Mouse (Mus musculus) lung, embryonic 15.5 days (tissue): ENCODE measurements around the gene Rrp9. TPM values are rescaled to one million over a fixed set of nuclear protein-coding genes. Genes with fewer than 3 reads are reported as not detected.
"Not testable (repeated sequence)": the region's sequence is repeated elsewhere in the genome, so short reads cannot be mapped to it uniquely, and the experiment has no call there.

ENCODE experiments used
- ATAC-seq: fragments of 200-750 bp; cut with Nextera tagmentation; 2 replicates; pipeline ENCODE4 v1.8.0; 2017; ENCODE audit warnings: moderate number of reproducible peaks, borderline replicate concordance; ENCODE audit not compliant: low FRiP score, low TSS enrichment; ENCODE audit errors: extremely low read depth
- H3K27ac ChIP-seq: fragments of 300-500 bp; sonication (generic); 2 replicates; pipeline ENCODE4 v1.5.1; 2015; ENCODE audit warnings: moderate library complexity, mild to moderate bottlenecking, inconsistent platforms
- H3K27me3 ChIP-seq: fragments of 300-500 bp; sonication (generic); 2 replicates; pipeline ENCODE4 v1.6.1; 2015; ENCODE audit warnings: inconsistent platforms
- H3K36me3 ChIP-seq: fragments of 300-500 bp; sonication (generic); 2 replicates; pipeline ENCODE4 v1.6.1; 2015; ENCODE audit warnings: inconsistent platforms
- H3K4me1 ChIP-seq: fragments of 300-500 bp; sonication (generic); 2 replicates; pipeline ENCODE4 v1.6.1; 2015; ENCODE audit warnings: inconsistent platforms
- H3K4me2 ChIP-seq: fragments of 300-500 bp; sonication (generic); 2 replicates; pipeline ENCODE4 v1.6.1; 2015; ENCODE audit warnings: inconsistent platforms, mild to moderate bottlenecking, moderate library complexity
- H3K4me3 ChIP-seq: fragments of 300-500 bp; sonication (generic); 2 replicates; pipeline ENCODE4 v1.5.1; 2015; ENCODE audit warnings: mild to moderate bottlenecking, inconsistent platforms
- H3K9ac ChIP-seq: fragments of 300-500 bp; sonication (generic); 2 replicates; pipeline ENCODE4 v1.6.1; 2015; ENCODE audit warnings: inconsistent platforms
- H3K9me3 ChIP-seq: fragments of 300-500 bp; sonication (generic); 2 replicates; pipeline ENCODE4 v1.6.1; 2016; ENCODE audit warnings: inconsistent platforms
- WGBS: fragments of 180-500 bp; shearing (Covaris S2); methylation state at CpG from one replicate; pipeline ENCODE4 v1.1.7; 2015; 5-methylcytosine and 5-hydroxymethylcytosine counted together
- polyA plus RNA-seq: library from polyadenylated mRNA; unstranded; fragments of >200 nt; fragmentation: Nextera tagmentation; extraction: Ambion mirVana; gene quantifications from 2 replicates; pipeline ENCODE4 v1.2.1, GENCODE M21; 2015

The Rrp9 gene
- polyA plus RNA-seq, 1 experiment from 2014 or later = 48.7 TPM

GRCm38 (mm10) chr9:106476924-106477484 lies 1.2 kb downstream of the Rrp9 start, which contains the start of gene Parp3:
TSS of gene Parp3 (minus strand) at chr9:106476949.
- under 1% methylated on average over 41 of the region's 41 CpGs for WGBS
- H3K27me3 ChIP-seq = no peaks in the 10 kb centered on the region
- H3K27ac ChIP-seq = peak within 1 kb of the TSS; percentile 76
- peaks cover 9% of the 10 kb centered on the region; the same call in 1 of the 2 replicates for H3K36me3 ChIP-seq
- H3K9ac ChIP-seq = peak within 1 kb of the TSS; percentile 57
- peaks cover 53% of the 10 kb centered on the region for H3K4me1 ChIP-seq
- no peaks in the 10 kb centered on the region for H3K9me3 ChIP-seq
- peak within 1 kb of the TSS; percentile 93 for H3K4me2 ChIP-seq
- peak; percentile 97 for ATAC-seq
- peak within 1 kb of the TSS; percentile 74 for H3K4me3 ChIP-seq

- Histone ChIP-seq H3K4me3 (peak overlapping the region; percentile 74), H3K27ac (no peak overlapping the region), H3K4me1 (peaks cover 47% of the 10 kb centered on the region), H3K27me3 (no peaks in the 10 kb centered on the region), H3K4me2 (peak overlapping the region; percentile 93), H3K36me3 (peaks cover 9% of the 10 kb centered on the region; the same call in 1 of the 2 replicates), H3K9ac (peak overlapping the region; percentile 57), H3K9me3 (no peaks in the 10 kb centered on the region)
- no peak for ATAC-seq
- under 1% methylated on average over 16 of the region's 16 CpGs for WGBS
Observed at GRCm38 (mm10) chr9:106477649-106478048, 1.9 kb downstream of the Rrp9 start.

- Histone ChIP-seq H3K9ac (peak overlapping the region; percentile 57), H3K36me3 (peaks cover 14% of the 10 kb centered on the region), H3K4me2 (peak overlapping the region; percentile 93), H3K27me3 (no peaks in the 10 kb centered on the region), H3K27ac (no peak overlapping the region), H3K4me3 (peak overlapping the region; percentile 74), H3K9me3 (no peaks in the 10 kb centered on the region), H3K4me1 (peaks cover 43% of the 10 kb centered on the region)
- ATAC-seq = no peak
- WGBS = 75% methylated on average over 9 of the region's 9 CpGs
Observed at GRCm38 (mm10) chr9:106478101-106478500, 2.3 kb downstream of the Rrp9 start.

GRCm38 (mm10) chr9:106480541-106480940 lies 4.8 kb downstream of the Rrp9 start:
- peaks cover 31% of the 10 kb centered on the region for H3K36me3 ChIP-seq
- no peak overlapping the region for H3K9ac ChIP-seq
- no peaks in the 10 kb centered on the region for H3K9me3 ChIP-seq
- H3K4me1 ChIP-seq = peaks cover 25% of the 10 kb centered on the region
- H3K27me3 ChIP-seq = no peaks in the 10 kb centered on the region
- WGBS = 92% methylated on average over 7 of the region's 7 CpGs
- H3K27ac ChIP-seq = no peak overlapping the region
- ATAC-seq = no peak
- H3K4me2 ChIP-seq = no peak overlapping the region
- no peak overlapping the region for H3K4me3 ChIP-seq

- Histone ChIP-seq H3K9ac (no peak overlapping the region), H3K4me3 (no peak overlapping the region), H3K4me1 (peaks cover 19% of the 10 kb centered on the region), H3K9me3 (no peaks in the 10 kb centered on the region), H3K27ac (no peak overlapping the region), H3K36me3 (peaks cover 31% of the 10 kb centered on the region), H3K27me3 (no peaks in the 10 kb centered on the region), H3K4me2 (no peak overlapping the region)
- 93% methylated on average over 14 of the region's 15 CpGs for WGBS
- no peak for ATAC-seq
Observed at GRCm38 (mm10) chr9:106481075-106481474, 5.3 kb downstream of the Rrp9 start.

- Histone ChIP-seq H3K4me2 (no peak overlapping the region), H3K9me3 (no peaks in the 10 kb centered on the region), H3K9ac (no peak overlapping the region), H3K4me3 (no peak overlapping the region), H3K36me3 (peaks cover 35% of the 10 kb centered on the region), H3K4me1 (peaks cover 13% of the 10 kb centered on the region), H3K27ac (no peak overlapping the region), H3K27me3 (no peaks in the 10 kb centered on the region)
- WGBS = 90% methylated on average over 13 of the region's 13 CpGs
- ATAC-seq = no peak
Observed at GRCm38 (mm10) chr9:106481676-106482075, 5.9 kb downstream of the Rrp9 start.

GRCm38 (mm10) chr9:106482578-106483115 lies 6.9 kb downstream of the Rrp9 start:
- H3K9ac ChIP-seq = no peak overlapping the region
- WGBS = 84% methylated on average over 17 of the region's 17 CpGs
- no peaks in the 10 kb centered on the region for H3K27me3 ChIP-seq
- H3K4me3 ChIP-seq = no peak overlapping the region
- no peaks in the 10 kb centered on the region for H3K9me3 ChIP-seq
- ATAC-seq = no peak
- no peak overlapping the region for H3K4me2 ChIP-seq
- H3K4me1 ChIP-seq = peaks cover 12% of the 10 kb centered on the region
- H3K27ac ChIP-seq = no peak overlapping the region
- H3K36me3 ChIP-seq = peaks cover 35% of the 10 kb centered on the region

- 92% methylated on average over 10 of the region's 10 CpGs for WGBS
- H3K4me1 ChIP-seq = peaks cover 7% of the 10 kb centered on the region
- H3K27ac ChIP-seq = no peak overlapping the region
- H3K27me3 ChIP-seq = no peaks in the 10 kb centered on the region
- no peak overlapping the region for H3K9ac ChIP-seq
- no peaks in the 10 kb centered on the region for H3K9me3 ChIP-seq
- no peak overlapping the region for H3K4me3 ChIP-seq
- H3K36me3 ChIP-seq = peaks cover 35% of the 10 kb centered on the region
- ATAC-seq = no peak
- H3K4me2 ChIP-seq = no peak overlapping the region
Observed at GRCm38 (mm10) chr9:106483136-106483535, 7.4 kb downstream of the Rrp9 start.

GRCm38 (mm10) chr9:106483606-106484005 lies 7.8 kb downstream of the Rrp9 start:
- peaks cover 2% of the 10 kb centered on the region for H3K4me1 ChIP-seq
- 84% methylated on average over 17 of the region's 17 CpGs for WGBS
- H3K4me2 ChIP-seq = no peak overlapping the region
- H3K9ac ChIP-seq = no peak overlapping the region
- H3K4me3 ChIP-seq = no peak overlapping the region
- peaks cover 35% of the 10 kb centered on the region for H3K36me3 ChIP-seq
- H3K27me3 ChIP-seq = no peaks in the 10 kb centered on the region
- no peaks in the 10 kb centered on the region for H3K9me3 ChIP-seq
- no peak for ATAC-seq
- no peak overlapping the region for H3K27ac ChIP-seq

DNA sequence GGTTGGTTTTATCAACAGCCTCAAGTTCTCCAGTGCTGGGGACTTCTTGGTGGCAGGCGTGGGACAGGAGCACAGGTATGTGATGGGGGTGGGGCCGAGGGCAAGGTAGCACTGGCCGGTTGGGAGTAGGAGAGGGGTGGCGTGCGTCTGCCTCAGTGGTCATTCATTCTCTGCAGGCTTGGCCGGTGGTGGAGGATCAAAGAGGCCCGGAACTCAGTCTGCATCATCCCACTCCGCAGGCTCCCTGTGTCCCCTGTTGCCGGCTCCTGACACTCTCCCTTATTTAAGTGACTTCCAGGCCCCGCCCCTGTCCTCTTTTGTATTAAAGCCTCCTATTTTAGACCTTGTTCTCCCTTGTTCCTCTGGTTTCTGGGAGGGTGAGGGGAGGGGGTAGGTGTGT lies 9.3 kb downstream of the Rrp9 start:
- H3K36me3 ChIP-seq = peaks cover 35% of the 10 kb centered on the region
- 89% methylated on average over 10 of the region's 10 CpGs for WGBS
- no peak overlapping the region for H3K4me2 ChIP-seq
- H3K9ac ChIP-seq = no peak overlapping the region
- no peaks in the 10 kb centered on the region for H3K27me3 ChIP-seq
- H3K9me3 ChIP-seq = no peaks in the 10 kb centered on the region
- no peak overlapping the region for H3K27ac ChIP-seq
- no peak; the same call in 1 of the 2 replicates for ATAC-seq
- no peaks in the 10 kb centered on the region for H3K4me1 ChIP-seq
- H3K4me3 ChIP-seq = no peak overlapping the region

DNA sequence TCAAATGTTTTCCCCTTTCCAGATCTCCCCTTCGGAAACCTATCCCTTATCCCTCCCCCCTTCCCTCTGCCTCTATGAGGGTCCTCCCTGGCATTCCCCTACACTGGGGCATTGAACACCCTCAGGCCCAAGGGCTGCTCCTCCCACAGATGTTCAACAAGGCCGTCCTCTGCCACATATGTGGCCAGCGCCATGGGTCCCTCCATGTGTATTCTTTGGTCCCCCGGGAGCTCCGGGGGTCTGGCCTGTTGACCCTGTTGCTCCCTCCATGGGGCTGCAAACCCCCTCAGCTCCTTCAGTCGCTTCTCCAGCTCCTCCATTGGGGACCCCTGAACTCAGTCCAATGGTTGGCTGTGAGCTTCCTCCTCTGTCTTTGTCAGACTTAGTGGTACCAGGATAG lies 11.8 kb downstream of the Rrp9 start:
- 81% methylated on average over 6 of the region's 6 CpGs for WGBS

GRCm38 (mm10) chr9:106499667-106500066 lies 23.9 kb downstream of the Rrp9 start, which contains the start of gene Iqcf1:
TSS of gene Iqcf1 (plus strand) at chr9:106499967.
- no peaks in the 10 kb centered on the region for H3K9me3 ChIP-seq
- H3K36me3 ChIP-seq = no peaks in the 10 kb centered on the region
- ATAC-seq = no peak
- WGBS = 93% methylated on average over 6 of the region's 6 CpGs
- no peak within 1 kb of the TSS for H3K27ac ChIP-seq
- H3K9ac ChIP-seq = no peak within 1 kb of the TSS
- no peaks in the 10 kb centered on the region for H3K27me3 ChIP-seq
- no peaks in the 10 kb centered on the region for H3K4me1 ChIP-seq
- H3K4me3 ChIP-seq = no peak within 1 kb of the TSS
- no peak within 1 kb of the TSS for H3K4me2 ChIP-seq

More for the DNA sequence above, 11.8 kb downstream of the Rrp9 start:
- H3K27ac ChIP-seq, H3K4me2 ChIP-seq, H3K4me1 ChIP-seq, H3K4me3 ChIP-seq, H3K9ac ChIP-seq, H3K27me3 ChIP-seq, H3K9me3 ChIP-seq, ATAC-seq: not testable (repeated sequence)
- peaks cover 26% of the 10 kb centered on the region for H3K36me3 ChIP-seq
